Mouse (Mus musculus): ENCODE data around the gene Smarcal1.

Gene Smarcal1

DNA sequence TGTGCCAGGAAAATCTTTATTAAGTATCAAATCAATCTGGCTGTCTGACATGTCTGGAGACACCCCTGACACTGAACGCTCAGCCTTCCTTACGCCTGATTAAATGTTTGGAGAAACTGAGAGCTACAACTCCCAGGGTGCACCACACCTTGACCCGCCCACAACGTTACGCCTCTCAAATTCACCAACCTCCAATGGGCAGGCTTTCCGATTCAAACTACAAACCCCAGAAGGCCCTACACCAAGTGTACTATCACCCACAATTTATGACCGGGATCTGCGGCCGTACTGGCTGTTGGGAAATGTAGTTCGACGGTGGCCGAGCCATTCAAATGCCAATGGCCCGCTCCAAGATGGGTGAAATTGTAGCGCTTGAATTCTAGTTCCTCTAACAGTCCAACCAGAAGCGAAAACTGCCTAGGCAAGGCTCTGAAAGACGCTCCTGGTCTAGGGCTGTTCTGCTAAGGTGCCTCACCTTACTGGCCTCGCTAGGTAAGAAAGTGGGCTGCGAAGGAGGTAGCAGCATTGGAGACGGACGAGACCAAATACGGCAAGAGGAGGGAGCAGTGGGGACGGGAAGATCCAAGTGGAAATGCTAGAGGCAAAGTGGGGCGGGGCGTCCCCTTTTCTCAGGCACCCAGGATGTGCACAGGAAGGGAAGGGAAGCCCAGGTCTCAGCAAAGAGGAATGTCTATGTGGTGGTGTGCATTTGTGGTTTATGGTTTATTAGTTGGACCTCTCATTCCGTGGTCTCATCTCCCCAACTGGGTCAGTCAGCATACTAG lies at the start of gene Smarcal1:
Gene Smarcal1, plus strand, starts transcription at position 305 of the 785 bp plus-strand sequence.
- DNase-seq (ENCODE audit: low spot score), result peak; percentile 93

DNA sequence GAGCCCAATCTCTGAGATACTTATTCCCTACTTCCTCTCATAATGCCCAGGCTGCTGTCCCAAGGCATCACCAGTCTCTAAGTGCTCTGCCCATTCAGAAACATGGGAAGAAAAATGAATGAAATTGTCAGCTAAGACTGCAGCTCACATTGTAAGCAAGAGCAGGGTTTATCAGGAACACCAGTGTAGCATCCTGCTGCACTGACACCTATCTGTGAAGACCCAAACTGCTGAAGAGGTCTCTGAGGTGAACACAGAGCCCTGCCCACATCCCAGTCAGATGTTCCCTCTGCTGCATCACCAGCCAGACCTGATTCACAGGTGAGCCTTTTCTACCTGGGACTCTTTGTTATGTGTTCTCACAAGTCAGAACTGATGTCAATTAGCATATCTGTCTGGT lies 49.6 kb upstream of the Smarcal1 start:
- DNase-seq (ENCODE audit: low spot score), result no peak

DNA sequence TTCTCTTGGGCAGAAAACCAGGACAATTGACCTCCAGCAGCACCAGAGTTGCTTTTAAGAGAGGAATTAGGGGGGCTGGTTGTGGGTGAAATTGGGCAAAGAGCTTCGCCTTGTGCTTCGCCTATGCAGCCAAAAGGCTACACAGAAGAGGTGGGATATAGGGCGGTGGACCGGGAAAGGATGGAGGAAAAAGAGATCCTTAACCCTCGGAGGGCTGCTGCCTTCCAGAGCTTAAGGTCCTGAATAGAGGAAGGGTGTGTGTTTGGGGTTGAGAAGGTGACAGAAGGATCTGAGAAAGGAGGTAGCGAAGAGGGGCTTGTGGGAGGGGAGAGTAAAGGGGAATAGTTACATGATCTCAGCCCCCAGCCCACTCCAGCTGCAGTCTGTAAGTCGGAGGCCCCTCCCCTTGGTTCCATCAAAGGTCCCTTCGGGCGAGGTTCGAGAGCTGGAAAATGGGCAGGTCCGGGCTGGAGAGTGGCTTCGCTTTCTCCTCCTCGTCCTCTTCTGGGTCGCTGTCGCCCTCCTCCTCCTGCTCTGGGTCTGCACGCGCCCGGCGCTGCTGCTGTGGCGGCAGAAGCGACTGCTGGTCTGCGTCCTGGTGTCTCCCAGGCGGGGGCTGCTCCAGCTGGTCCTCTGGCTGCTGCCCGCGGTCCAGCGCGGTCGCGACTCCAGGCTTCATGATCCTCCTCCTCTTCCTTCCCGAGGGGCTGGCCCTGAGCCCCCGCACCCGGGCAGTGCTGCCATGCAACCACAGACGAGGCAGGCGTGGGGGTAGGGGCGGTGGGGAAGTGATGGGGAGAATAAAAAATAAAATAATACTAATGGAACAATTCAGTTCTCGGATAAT lies 47.1 kb upstream of the Smarcal1 start:
- DNase-seq (ENCODE audit: low spot score), result no peak

DNA sequence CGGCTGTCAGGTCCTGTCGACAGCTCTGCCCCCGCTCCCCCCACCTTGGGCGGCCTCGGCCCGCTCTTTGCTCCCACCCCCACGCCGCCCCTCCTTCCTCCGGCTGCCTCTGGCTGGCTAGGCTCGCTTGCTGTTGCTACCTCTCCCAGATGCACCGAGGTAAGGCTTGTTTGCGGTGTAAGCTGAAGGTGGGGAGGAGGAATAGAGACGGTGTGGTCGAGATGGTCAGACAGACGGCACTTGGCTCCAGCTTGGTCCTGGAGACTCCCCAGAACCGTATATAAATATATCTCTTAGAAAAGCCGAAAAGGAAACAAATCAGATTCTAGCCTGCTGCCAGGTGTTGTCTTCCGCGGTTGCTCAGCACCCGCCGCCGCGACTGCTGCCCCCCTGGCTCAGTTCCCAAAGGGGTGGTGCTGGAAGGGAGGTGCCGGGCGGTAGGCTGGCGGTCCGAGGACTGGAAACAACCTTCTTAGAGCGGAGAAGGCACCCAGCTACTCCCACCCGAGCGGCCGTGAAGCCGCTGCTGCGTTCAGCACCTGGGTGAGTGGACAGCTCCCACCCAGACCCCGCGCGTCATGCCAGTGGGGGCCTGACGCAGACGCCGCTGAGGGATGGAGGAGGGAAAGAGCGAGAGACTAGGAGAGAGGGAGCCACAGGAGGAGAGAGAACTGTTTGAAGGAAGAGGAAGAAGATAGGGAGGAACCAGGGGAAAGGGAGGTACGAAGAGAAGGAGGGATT lies 46.3 kb upstream of the Smarcal1 start, which contains the start of gene March4:
Gene March4, minus strand, starts transcription at position 320 of the 741 bp plus-strand sequence.
- peak; percentile 63 for DNase-seq (ENCODE audit: low spot score)

DNA sequence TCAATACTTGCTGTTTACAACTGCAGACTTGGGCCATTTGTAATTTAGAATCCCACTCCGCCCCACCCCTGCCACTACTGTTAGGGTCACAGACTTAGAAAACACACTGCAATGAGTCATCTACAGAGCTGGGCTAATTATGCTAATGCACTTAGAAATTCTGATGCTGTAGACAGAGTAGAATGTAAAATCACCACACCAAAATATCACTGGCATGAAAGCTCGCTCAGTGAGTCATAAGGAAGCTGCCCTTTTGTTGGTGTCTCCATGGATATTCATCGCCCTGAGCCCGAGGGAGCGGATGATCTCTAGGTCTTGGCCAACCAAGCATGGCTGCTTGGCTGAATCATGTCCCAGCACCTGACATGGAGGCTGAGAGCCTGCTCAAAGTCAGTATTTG lies 44.8 kb upstream of the Smarcal1 start:
- no peak for DNase-seq (ENCODE audit: low spot score)

DNA sequence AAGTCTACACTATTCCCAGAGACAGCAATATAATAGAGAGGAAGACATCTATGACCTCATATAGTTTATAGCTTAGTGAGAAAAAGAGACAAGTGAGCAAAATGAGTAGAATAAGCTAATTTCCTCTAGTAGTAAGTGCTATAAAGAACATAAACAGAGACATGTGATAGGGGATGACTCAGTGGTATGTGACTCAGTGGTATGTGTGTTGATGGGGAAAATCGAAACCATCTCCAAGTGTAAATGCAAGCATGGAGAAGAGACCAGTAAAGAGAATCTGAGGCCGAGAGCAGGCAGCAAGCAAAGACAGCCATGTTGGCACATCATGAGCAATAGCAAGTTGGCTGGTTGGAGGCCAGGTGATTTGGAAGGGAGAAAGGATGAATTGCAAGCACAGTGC lies 32.7 kb upstream of the Smarcal1 start:
- DNase-seq (ENCODE audit: low spot score), result no peak

DNA sequence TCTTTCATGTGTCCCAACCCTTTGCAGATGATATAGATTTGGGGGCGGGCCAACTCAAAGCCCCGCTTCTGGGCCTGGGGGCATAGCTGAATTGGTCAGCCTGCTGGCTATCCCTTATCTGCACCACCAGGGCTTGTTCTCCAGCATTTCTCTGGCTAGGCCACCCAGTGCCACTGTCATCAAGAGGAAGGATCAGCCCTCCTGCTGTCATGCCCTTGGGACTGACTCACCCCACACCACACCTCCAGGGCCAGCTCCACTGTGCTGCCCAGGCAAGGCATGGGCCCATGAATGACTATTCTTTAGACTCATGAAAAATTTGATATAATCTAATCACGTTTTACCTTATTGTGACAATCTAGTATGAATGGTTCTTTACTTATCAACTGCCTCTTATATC lies 26.6 kb upstream of the Smarcal1 start:
- DNase-seq (ENCODE audit: low spot score), result peak; percentile 44

DNA sequence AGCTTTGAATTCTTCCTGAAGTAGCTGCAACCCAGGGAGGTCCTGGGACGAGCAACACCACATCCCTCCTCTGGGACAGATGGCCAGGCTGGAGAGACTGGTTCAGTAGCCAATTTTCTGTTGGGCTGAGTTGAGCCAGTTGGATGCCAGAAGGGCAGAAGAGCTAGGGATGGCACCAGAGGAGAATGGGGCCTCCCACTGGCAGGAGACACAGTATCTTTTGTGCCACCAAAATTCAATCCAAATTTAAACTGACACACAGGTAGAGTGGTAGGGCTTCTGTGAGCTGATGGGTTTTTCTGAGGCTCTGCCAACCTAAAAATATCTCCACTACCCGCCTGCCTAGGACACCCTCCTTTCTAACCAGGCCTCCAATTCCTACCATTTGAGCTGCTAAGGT lies 24.4 kb upstream of the Smarcal1 start:
- DNase-seq (ENCODE audit: low spot score), result no peak

DNA sequence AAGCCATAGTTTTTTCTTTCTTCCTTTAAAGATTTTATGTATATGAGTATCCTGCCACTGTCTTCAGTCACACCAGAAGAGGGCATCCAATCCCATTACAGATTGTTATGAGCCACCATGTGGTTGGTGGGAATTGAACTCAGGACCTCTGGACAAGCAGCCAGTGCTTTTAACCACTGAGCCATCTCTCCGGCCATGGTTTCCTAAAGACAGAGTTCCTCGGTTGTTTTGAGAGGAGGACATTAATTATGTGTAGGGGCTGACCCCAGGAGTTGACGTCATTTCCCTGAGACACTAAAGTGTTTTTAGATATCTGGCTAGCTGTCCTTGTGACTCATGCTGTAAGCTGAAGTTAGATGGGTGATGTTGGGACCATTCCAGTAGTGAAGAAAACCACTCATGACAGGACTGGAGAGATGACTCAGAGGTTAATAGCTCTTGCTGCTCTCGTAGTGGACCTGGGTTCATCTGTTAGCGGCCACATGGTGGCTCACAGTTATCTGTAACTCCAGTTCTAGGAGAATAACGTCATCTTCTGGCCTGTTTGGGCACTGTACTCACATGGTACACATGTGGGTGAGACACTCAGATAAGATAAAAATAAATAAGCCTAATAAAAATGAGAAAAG lies 18.6 kb upstream of the Smarcal1 start:
- DNase-seq (ENCODE audit: low spot score), result no peak

DNA sequence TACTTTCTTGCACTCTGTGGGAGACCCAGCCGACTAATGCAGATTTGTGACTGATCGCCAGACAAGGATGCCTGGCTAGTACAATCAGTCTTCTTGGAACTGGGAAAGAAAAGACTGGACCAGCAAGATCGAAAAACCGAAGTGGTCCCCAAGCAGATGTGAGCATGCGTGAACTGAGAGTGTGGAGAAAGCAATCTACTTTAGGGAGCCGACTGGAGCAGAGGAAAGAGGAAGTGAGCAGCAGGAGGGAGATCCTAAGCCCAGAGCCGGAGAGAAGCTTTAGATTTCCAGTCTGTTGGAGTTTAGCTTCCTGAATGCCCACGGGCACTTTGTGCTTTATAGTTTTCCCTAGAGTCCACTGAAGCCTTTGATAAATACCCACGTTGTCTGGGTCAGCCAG lies 16.0 kb upstream of the Smarcal1 start:
- DNase-seq (ENCODE audit: low spot score), result no peak

DNA sequence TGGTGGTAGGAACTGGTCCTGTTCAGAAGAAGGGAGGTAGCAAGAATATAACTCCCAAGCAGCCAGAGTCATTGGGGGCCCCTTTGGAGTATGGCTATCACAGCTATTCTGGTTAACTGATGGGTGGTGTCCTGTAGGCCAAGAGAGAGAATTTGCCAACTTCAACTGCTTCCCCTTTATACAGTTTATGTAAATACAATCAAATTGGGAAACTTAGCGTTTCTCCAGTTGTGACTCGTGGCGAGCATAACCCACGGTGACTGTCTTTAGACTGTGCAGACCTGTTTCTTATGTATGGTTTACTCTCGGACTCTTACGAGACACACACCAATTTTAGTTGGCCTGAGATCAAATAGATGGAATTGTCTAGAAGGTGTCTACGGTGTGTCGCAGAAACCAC lies 14.3 kb upstream of the Smarcal1 start:
- DNase-seq (ENCODE audit: low spot score), result no peak

DNA sequence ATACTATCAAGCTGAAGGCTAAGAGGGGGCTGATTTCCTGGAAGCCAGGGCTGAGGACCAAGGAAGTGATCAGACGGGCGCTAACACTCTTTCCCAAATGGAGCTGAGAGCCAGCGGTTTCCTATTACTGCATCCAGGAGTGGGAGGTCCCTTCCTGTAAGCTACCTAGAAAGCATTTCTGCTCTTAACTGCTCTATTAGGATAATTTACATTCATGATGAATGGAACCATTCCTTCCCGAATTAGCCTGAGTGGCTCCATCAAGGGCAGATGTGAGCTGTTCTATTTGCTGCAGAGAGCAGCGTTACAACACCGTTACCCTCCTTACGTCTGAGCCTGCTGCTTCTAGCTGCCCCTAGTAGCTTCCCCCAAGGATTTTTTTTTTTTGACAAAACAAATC lies 9.0 kb upstream of the Smarcal1 start:
- no peak for DNase-seq (ENCODE audit: low spot score)

DNA sequence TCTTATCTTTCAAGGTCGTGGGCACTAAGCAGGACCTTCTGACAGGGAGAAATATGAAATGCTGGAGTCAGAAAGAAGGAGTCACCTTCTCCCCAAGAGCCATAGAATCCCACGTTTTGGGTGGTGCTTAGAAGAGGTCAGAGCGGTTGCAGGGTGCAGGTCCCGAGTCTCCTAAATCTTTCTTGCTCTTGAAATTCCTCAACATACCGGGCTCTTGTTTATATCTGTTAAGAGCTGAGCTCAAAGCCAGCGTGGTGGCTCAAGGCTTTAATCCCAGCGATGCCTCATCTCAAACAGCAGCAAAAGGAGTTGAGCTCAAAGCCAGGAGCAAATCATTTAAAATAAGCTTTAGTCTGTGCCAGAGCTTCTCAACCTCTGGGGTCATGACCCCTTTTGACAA lies 8.4 kb upstream of the Smarcal1 start:
- no peak for DNase-seq (ENCODE audit: low spot score)

DNA sequence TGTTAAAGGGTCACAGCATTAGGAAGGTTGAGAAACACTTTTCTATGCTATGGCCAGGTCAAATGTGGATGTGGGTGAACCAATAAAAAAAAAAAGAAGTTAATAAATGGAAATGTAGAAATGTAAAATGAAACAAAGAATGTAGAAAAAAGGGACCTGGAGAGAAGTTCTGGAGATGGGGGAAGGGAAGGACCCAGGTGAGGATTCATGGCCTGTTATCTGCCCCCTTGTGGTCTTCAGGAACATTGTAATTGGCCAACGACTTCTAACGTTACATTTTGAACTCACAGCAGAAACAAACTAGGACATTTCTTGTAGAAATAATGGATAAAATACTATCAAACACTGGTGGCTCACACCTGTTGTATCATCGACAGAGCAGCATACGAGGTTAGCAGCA lies 7.9 kb upstream of the Smarcal1 start:
- no peak for DNase-seq (ENCODE audit: low spot score)

DNA sequence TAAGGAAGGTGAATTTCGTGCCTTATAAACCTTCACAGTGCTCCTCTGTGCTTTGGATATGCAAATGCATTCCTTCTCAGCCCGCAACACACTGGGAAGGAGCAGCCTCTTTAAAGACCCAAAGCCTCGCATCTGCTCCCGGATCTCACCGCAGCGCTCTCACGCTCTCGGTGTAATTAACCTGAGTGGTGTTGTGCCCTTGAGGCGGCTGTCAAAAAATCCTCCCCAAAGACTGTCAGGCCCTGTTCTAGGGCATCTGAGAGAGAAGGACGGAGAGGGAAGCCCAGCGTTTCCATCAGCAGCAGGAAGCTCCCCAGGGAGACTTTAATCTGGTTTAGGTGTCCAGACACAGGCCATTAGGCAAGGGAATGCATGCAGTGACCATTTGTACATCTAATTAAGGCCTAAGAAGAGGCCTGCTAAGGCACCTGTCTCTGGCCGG lies 5.5 kb upstream of the Smarcal1 start:
- no peak for DNase-seq (ENCODE audit: low spot score)

DNA sequence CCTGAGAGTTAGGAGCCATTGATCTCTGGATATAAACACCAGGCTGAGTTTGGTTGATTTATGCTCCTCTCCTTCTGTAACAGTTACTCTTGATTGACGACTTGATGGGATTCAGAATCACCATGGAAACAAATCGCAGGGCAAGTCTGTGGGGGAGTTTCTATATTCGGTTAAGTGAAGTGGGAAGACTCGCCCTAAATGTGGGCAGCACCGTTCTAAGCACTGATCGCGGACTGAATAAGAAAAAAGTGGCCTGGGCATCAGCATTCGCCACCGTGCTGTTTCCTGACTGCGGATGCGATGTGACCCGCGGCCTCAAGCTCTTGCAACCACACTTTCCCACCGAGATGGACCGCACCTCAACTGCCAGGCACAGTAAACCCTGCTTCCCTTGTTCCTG lies 4.7 kb upstream of the Smarcal1 start:
- DNase-seq (ENCODE audit: low spot score), result no peak

DNA sequence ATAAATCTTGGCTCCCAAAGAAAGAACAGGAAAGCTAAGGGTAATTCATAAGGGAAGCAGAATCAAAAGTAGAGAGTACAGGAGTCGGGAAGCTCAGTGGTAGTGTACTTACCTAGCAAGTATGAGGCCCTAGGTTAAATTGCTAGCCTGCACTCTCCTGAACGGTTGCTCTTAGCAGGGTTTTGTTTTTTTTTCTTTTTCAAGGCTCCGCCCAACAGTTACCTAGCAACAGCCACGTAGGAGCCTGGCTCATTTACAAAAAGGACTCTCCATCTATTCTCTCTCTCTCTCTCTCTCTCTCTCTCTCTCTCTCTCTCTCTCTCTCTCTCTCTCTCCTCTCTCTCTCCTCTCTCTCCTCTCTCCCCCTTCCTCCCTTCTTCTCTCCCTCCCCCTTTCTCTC lies 4.2 kb upstream of the Smarcal1 start:
- DNase-seq (ENCODE audit: low spot score), result no peak

DNA sequence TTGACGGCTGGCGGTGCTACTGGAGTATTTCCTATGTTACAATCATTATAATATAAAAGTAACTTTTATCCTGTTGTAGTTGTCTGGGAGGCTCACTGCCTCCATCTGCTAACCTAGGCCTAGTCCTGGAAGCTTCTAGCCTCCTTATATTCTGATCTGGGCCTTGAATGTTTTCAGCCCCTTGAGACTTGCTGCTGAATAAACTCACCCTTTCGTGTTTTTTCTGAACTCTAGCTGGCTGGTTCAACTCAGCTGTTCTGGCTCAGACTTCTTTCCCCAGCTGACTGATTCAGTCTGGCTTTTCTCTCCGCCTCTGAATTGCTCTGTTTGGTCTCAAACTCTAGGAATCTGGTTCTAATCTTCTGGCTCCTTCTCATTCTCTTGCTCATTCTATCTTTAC lies 855 bp downstream of the Smarcal1 start:
- DNase-seq (ENCODE audit: low spot score), result no peak

DNA sequence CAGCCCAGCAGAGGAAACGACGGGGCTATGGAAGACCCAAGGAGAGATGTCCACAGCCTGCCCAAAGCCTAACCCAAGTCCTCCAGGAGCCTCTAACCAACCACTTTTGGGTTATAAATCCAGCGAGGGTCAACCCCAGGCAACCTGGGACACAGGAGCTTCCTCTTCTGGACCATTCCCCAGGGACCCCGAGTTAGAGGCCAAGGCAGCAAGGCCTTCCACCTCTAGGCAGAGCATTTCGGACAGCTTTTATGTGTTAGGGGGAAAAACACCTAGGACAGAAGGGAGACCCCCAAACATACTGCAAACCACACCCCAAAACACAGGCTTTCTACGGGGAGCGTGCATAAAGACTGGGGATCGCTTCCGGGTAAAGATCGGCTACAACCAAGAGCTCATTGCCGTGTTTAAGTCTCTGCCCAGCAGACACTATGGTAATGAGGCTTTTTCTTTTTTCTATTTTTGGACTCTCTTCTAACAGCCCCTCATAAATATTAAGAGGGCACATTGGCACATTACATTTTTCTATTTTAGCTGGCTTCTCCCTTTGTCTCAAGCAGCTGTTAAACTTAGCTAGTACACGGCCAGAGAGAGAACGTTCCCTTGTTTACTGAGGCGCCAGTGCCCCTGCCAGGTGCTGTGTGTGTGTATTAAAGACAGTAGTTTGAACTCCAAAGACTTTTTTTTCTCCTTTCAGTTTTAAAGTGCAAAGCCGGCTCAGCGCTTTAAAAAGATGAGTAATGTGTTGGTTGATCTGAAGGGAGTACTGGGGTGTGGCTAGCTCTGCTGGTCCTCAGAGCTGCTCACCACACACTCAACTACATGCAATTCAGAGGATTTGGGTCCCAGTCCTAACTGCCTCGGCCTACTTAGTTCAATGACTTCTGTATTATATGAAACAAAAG lies 3.2 kb downstream of the Smarcal1 start:
- DNase-seq (ENCODE audit: low spot score), result no peak

DNA sequence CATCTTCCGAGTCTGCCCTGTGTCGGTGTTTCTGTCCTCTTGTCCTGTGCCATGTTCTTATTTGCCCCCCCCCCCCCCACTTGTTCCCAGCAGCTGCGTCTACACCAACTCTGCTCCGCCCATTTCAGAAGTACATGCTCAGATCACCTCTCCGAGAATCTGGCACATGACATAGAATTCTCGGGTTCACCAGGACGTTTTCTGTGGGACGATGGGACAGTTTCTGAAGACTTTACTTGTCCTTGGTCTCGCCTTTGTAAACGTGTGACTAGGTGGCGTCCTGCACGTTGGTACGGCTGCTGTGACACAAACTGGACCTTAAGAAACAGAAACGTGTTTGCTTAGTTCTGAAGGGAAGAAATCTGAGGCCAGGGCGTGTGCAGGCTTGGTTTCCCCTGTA lies 4.5 kb downstream of the Smarcal1 start:
- no peak for DNase-seq (ENCODE audit: low spot score)

DNA sequence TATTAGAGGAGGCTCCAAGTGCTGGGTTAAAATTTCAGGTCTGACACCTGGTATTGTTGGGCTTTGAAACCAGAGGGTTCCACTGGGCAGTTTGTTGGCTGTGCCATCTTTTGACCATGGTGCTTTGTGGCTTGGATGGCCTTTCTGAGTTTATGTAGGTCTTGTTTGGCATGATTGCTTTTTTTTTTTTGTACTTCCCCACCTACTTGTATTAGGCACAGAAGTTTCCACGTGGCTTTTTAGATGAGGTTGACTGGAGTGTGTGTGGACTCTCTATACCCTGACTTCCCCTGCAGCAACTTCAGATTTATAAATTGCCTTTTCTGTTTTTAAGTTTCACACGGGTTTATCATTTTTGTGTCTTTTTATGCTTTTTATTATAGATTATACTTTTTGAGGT lies 5.7 kb downstream of the Smarcal1 start:
- DNase-seq (ENCODE audit: low spot score), result no peak

All from urinary bladder, postnatal 14 days (tissue).